22 mouse cellular contexts compared by ENCODE assay signal in the genomic region with DNA sequence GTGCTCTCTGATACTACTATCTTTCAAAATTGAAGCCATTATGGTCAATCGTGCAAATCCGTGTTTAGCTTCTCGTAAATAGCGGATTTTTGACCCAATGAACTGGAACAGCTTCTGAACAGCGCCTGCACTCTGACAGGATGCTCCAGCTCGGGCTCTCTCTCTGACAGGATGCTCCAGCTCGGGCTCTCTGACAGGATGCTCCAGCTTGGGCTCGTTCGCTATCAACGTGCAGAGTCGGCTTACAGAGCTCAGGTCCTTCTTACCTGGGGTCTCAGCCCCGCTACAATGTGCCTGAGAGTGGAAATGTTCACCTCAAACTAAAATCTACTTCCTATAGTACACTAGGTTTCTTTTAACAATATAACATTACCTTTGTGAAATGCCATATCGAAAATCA.
"Had no signal": no experiment of that assay in that cellular context is flagged by ENCODE, and none has a peak within 500 bp of the region (broad histone marks: within the 10 kb centered on the region; RNA-seq: fewer than 3 reads in every experiment).

No protein-coding gene starts in this region.

- H3K4me3 ChIP-seq: heart, embryonic 10.5 days; heart, embryonic 12.5 days; hindbrain, embryonic 13.5 days; hindbrain, embryonic 15.5 days; limb, embryonic 13.5 days; limb, embryonic 15.5 days; liver, embryonic 12.5 days had no signal

- H3K27me3 ChIP-seq: heart, embryonic 12.5 days; hindbrain, embryonic 13.5 days; hindbrain, embryonic 15.5 days; limb, embryonic 13.5 days; limb, embryonic 15.5 days; liver, embryonic 12.5 days had no signal

- H3K4me1 ChIP-seq: heart, embryonic 10.5 days; hindbrain, embryonic 13.5 days; hindbrain, embryonic 15.5 days; limb, embryonic 15.5 days had no signal

- H3K36me3 ChIP-seq: hindbrain, embryonic 13.5 days; hindbrain, embryonic 15.5 days had no signal

- H3K4me2 ChIP-seq: heart, embryonic 12.5 days; hindbrain, embryonic 13.5 days; hindbrain, embryonic 15.5 days; limb, embryonic 13.5 days; limb, embryonic 15.5 days; liver, embryonic 12.5 days had no signal

- DNase-seq: gastrocnemius, postnatal 14 days; gastrocnemius, postnatal 36 days; heart, adult 18-20 months; heart, postnatal 14 days; heart, postnatal 36 days; kidney, adult 18-20 months; kidney, adult 8-10 months; kidney, postnatal 14 days; kidney, postnatal 36 days; layer of hippocampus, adult 9-11 months; layer of hippocampus, postnatal 36 days; left cerebral cortex, postnatal 4 days had no signal

- H3K27ac ChIP-seq: heart, embryonic 10.5 days; hindbrain, embryonic 13.5 days; hindbrain, embryonic 15.5 days; hindbrain, postnatal 0 days; kidney, postnatal 0 days; limb, embryonic 13.5 days; limb, embryonic 15.5 days; liver, embryonic 12.5 days had no signal

- ATAC-seq: hindbrain, postnatal 0 days; intestine, embryonic 16.5 days; liver, embryonic 12.5 days had no signal

- H3K9me3 ChIP-seq: heart, embryonic 10.5 days; heart, embryonic 12.5 days; hindbrain, embryonic 13.5 days; hindbrain, embryonic 15.5 days; limb, embryonic 13.5 days; limb, embryonic 15.5 days; liver, embryonic 12.5 days had no signal

- H3K9ac ChIP-seq: heart, embryonic 12.5 days; hindbrain, embryonic 13.5 days; hindbrain, embryonic 15.5 days; limb, embryonic 13.5 days; limb, embryonic 15.5 days; liver, embryonic 12.5 days had no signal
